Mouse (Mus musculus) heart, embryonic 11.5 days (tissue): ENCODE data around the gene Vmn2r32. TPM values are rescaled to one million over a fixed set of nuclear protein-coding genes. Genes with fewer than 3 reads are reported as not detected.
"Not testable (repeated sequence)": the region's sequence is repeated elsewhere in the genome, so short reads cannot be mapped to it uniquely, and the experiment has no call there.

ENCODE experiments used
- ATAC-seq: fragments of 200-750 bp; cut with Nextera tagmentation; replicated peaks from 2 replicates; pipeline ENCODE4 v1.8.0; 2017; ENCODE audit warnings: moderate library complexity; ENCODE audit not compliant: insufficient number of reproducible peaks, low FRiP score, low TSS enrichment
- H3K27ac ChIP-seq: fragments of 300-500 bp; sonication (generic); 2 replicates; pipeline ENCODE4 v1.5.1; 2014; ENCODE audit warnings: mild to moderate bottlenecking, low read depth, low read length
- H3K27me3 ChIP-seq: fragments of 300-500 bp; sonication (generic); 2 replicates; pipeline ENCODE4 v1.6.1; 2014; ENCODE audit warnings: mild to moderate bottlenecking, low read length, mixed read lengths; ENCODE audit not compliant: control insufficient read depth, insufficient read depth
- H3K36me3 ChIP-seq: fragments of 300-500 bp; sonication (generic); 2 replicates; pipeline ENCODE4 v1.6.1; 2014; ENCODE audit warnings: mild to moderate bottlenecking, low read length, moderate library complexity, mixed read lengths; ENCODE audit not compliant: control insufficient read depth, insufficient read depth
- H3K4me1 ChIP-seq: fragments of 300-500 bp; sonication (generic); 2 replicates; pipeline ENCODE4 v1.6.1; 2014; ENCODE audit warnings: low read length; ENCODE audit not compliant: control insufficient read depth, insufficient read depth
- H3K4me2 ChIP-seq: fragments of 300-500 bp; sonication (generic); 2 replicates; pipeline ENCODE4 v1.6.1; 2014; ENCODE audit warnings: mild to moderate bottlenecking, moderate library complexity
- H3K4me3 ChIP-seq: fragments of 300-500 bp; sonication (generic); 2 replicates; pipeline ENCODE4 v1.5.1; 2014; ENCODE audit warnings: low read depth, low read length
- H3K9ac ChIP-seq: fragments of 300-500 bp; sonication (generic); 2 replicates; pipeline ENCODE4 v1.6.1; 2014; ENCODE audit warnings: mild to moderate bottlenecking, low read depth, low read length, moderate library complexity
- H3K9me3 ChIP-seq: fragments of 300-500 bp; sonication (generic); replicated peaks from 2 replicates; pipeline ENCODE4 v1.6.1; 2016; ENCODE audit warnings: low read length; ENCODE audit not compliant: control insufficient read depth
- WGBS: fragments of 180-500 bp; shearing (Covaris S2); extraction: QIAGEN DNeasy Blood & Tissue Kit; methylation state at CpG from one replicate; pipeline ENCODE4 v1.1.7; 2014; ENCODE audit not compliant: insufficient replicate concordance; 5-methylcytosine and 5-hydroxymethylcytosine counted together
- polyA plus RNA-seq: library from polyadenylated mRNA; unstranded; fragments of >200 nt; fragmentation: Nextera tagmentation; extraction: Ambion mirVana; gene quantifications from 2 replicates; pipeline ENCODE4 v1.2.1, GENCODE M21; 2014

Vmn2r32 gene
- polyA plus RNA-seq = not detected in 2 replicates

DNA sequence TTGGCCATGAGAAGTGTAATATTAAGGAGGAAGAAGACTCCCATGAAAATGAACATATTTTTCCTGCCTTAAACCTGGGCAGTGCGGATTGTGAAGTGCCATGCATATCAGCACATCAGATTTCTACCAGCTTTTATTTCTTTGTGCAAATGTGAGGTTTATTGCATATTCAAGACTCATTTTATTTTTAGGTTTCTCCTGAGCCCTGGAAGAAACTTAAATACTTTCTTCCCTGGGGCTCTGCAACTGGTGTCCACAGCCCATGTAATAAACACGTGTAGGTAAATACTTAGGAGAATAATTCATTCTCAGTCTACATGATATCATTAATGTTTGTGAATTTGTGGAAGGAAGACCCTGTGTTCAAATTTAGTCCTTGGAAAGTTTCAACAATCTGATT, at the start of gene Vmn2r32:
Vmn2r32 (minus strand) TSS at position 101 of the 400 bp plus-strand sequence.
- WGBS = 40% methylated on average over 1 of the region's 2 CpGs
- not testable (repeated sequence) for H3K27me3 ChIP-seq, H3K9me3 ChIP-seq, ATAC-seq, H3K36me3 ChIP-seq, H3K27ac ChIP-seq, H3K4me1 ChIP-seq, H3K4me3 ChIP-seq, H3K4me2 ChIP-seq, H3K9ac ChIP-seq

Other genes with a start within 250 kb of the Vmn2r32 start
- gene Vmn2r29, start 232.7 kb downstream of the Vmn2r32 start, polyA plus RNA-seq = 0.17 TPM in 1 of 2 replicates, not detected in the other
- gene Gm45844, start 201.7 kb downstream of the Vmn2r32 start, polyA plus RNA-seq = 1.1 and 1.4 TPM in 2 replicates
- 35.7 and 44.3 TPM in 2 replicates for gene Clcn4, start 179.2 kb downstream of the Vmn2r32 start, polyA plus RNA-seq
- not detected in 2 replicates for gene Vmn2r30, start 142.4 kb downstream of the Vmn2r32 start, polyA plus RNA-seq
- not detected in 2 replicates for gene Gm45783, start 105.4 kb downstream of the Vmn2r32 start, polyA plus RNA-seq
- gene Vmn2r31, start 80.3 kb downstream of the Vmn2r32 start, polyA plus RNA-seq = not detected in 2 replicates
- gene Vmn2r33, start 86.8 kb upstream of the Vmn2r32 start, polyA plus RNA-seq = not detected in 2 replicates
- gene Vmn2r34, start 209.5 kb upstream of the Vmn2r32 start, polyA plus RNA-seq = not detected in 2 replicates